10 mouse cellular contexts compared by ENCODE assay signal in the genomic region with DNA sequence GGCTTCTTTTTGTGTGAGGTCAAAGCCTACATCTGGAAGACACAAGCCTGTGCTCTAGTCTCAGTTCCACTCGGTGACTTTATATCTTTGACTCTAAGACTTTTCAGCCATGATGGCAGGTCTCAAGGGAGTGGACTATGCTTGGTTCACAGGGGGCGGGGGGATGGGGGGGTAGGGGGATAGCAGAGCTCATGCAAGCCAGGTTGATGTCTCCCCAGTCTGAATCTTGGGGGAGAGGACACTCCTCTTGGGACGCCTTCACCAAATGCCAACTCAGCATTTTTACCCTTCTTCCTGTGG. TPM values are rescaled to one million over a fixed set of nuclear protein-coding genes. Genes with fewer than 3 reads are reported as not detected.
A peak's percentile ranks its signal among the peaks of the same experiment; 100 is the strongest.
DNase-seq lines count a peak whose midpoint lies in the region; ATAC-seq and TF ChIP-seq lines count a peak whose summit lies in the region.
"Had no signal": no experiment of that assay in that cellular context is flagged by ENCODE, and none has a peak within 500 bp of the region (broad histone marks: within the 10 kb centered on the region; RNA-seq: fewer than 3 reads in every experiment).

No protein-coding gene starts in this region.

- H3K27ac ChIP-seq in heart, embryonic 15.5 days, result peak overlapping the region; percentile 91
- no peak overlapping the region for H3K27ac ChIP-seq in heart, embryonic 11.5 days (ENCODE audit: low read depth, low read length)
- peak overlapping the region; percentile 80; the same call in 1 of the 2 replicates for H3K27ac ChIP-seq in lung, embryonic 16.5 days (ENCODE audit: low read length)
- H3K27ac ChIP-seq in bone marrow, adult 2 months (ENCODE audit: control insufficient read depth, insufficient read depth, low read depth, low read length, poor library complexity), result peak overlapping the region; percentile 91
- H3K27ac ChIP-seq in liver, embryonic 16.5 days (ENCODE audit: low read length), result peak overlapping the region; percentile 39
- H3K27ac ChIP-seq: neural tube, embryonic 12.5 days had no signal

- no peak overlapping the region for H3K9ac ChIP-seq in heart, embryonic 15.5 days
- no peak overlapping the region for H3K9ac ChIP-seq in heart, embryonic 11.5 days (ENCODE audit: low read depth, low read length)
- H3K9ac ChIP-seq in lung, embryonic 16.5 days (ENCODE audit: low read length), result no peak overlapping the region
- no peak overlapping the region for H3K9ac ChIP-seq in liver, embryonic 16.5 days (ENCODE audit: low read depth, low read length)

- no peak for DNase-seq in lung, postnatal 36 days
- DNase-seq in adrenal gland, postnatal 10 days, result no peak
- DNase-seq in adrenal gland, postnatal 14 days, result no peak

- ATAC-seq in heart, embryonic 15.5 days (replicated peaks; ENCODE audit: insufficient number of reproducible peaks, insufficient read depth, low FRiP score, low read depth), result no peak
- no peak for ATAC-seq in heart, embryonic 11.5 days (replicated peaks; ENCODE audit: insufficient number of reproducible peaks, low FRiP score, low TSS enrichment)
- ATAC-seq in lung, embryonic 16.5 days (ENCODE audit: low read depth), result no peak
- ATAC-seq in liver, embryonic 16.5 days (ENCODE audit: low read depth), result no peak

- no peaks in the 10 kb centered on the region for H3K27me3 ChIP-seq in heart, embryonic 15.5 days
- H3K27me3 ChIP-seq in heart, embryonic 11.5 days (ENCODE audit: control insufficient read depth, insufficient read depth, low read length), result no peaks in the 10 kb centered on the region
- H3K27me3 ChIP-seq in lung, embryonic 16.5 days (ENCODE audit: control insufficient read depth, insufficient read depth, low read depth, low read length), result no peaks in the 10 kb centered on the region
- H3K27me3 ChIP-seq in liver, embryonic 16.5 days (ENCODE audit: control insufficient read depth, insufficient read depth, low read depth, low read length), result no peaks in the 10 kb centered on the region
- H3K27me3 ChIP-seq: neural tube, embryonic 12.5 days had no signal

- peaks cover 32% of the 10 kb centered on the region for H3K4me1 ChIP-seq in heart, embryonic 15.5 days (replicated peaks)
- peaks cover 21% of the 10 kb centered on the region for H3K4me1 ChIP-seq in heart, embryonic 11.5 days (ENCODE audit: control insufficient read depth, insufficient read depth, low read length)
- H3K4me1 ChIP-seq in lung, embryonic 16.5 days (replicated peaks; ENCODE audit: control insufficient read depth, insufficient read depth, low read length), result peaks cover 34% of the 10 kb centered on the region
- H3K4me1 ChIP-seq in bone marrow, adult 2 months (ENCODE audit: control insufficient read depth, insufficient read depth, low read length), result peaks cover 16% of the 10 kb centered on the region
- peaks cover 30% of the 10 kb centered on the region for H3K4me1 ChIP-seq in liver, embryonic 16.5 days (ENCODE audit: control insufficient read depth, low read depth, low read length)

- no peak overlapping the region for H3K4me3 ChIP-seq in heart, embryonic 15.5 days
- no peak overlapping the region for H3K4me3 ChIP-seq in heart, embryonic 11.5 days (ENCODE audit: low read depth, low read length)
- no peak overlapping the region for H3K4me3 ChIP-seq in lung, embryonic 16.5 days (ENCODE audit: low read length)
- no peak overlapping the region for H3K4me3 ChIP-seq in bone marrow, adult 2 months (replicated peaks; ENCODE audit: control insufficient read depth, low read depth, low read length)
- H3K4me3 ChIP-seq in liver, embryonic 16.5 days (ENCODE audit: low read depth, low read length), result no peak overlapping the region
- H3K4me3 ChIP-seq: neural tube, embryonic 12.5 days had no signal

- WGBS in heart, embryonic 15.5 days, result 73% methylated on average over 3 of the region's 3 CpGs
- WGBS in heart, embryonic 11.5 days (ENCODE audit: insufficient replicate concordance), result 71% methylated on average over 3 of the region's 3 CpGs
- 66% methylated on average over 3 of the region's 3 CpGs for WGBS in lung, embryonic 16.5 days
- WGBS in bone marrow, adult 2 months, result 32% methylated on average over 3 of the region's 3 CpGs
- WGBS in liver, embryonic 16.5 days (ENCODE audit: insufficient replicate concordance), result 43% methylated on average over 3 of the region's 3 CpGs

- H3K36me3 ChIP-seq in heart, embryonic 15.5 days, result no peaks in the 10 kb centered on the region; the same call in 1 of the 2 replicates
- H3K36me3 ChIP-seq in heart, embryonic 11.5 days (ENCODE audit: control insufficient read depth, insufficient read depth, low read length), result no peaks in the 10 kb centered on the region
- H3K36me3 ChIP-seq in lung, embryonic 16.5 days (ENCODE audit: control insufficient read depth, insufficient read depth, low read length), result no peaks in the 10 kb centered on the region
- no peaks in the 10 kb centered on the region for H3K36me3 ChIP-seq in liver, embryonic 16.5 days (ENCODE audit: control insufficient read depth, insufficient read depth)

- TF ChIP-seq POLR2A in bone marrow, adult 2 months (IDR thresholded peaks at IDR 0.05; ENCODE audit: borderline replicate concordance, control insufficient read depth, low read depth, low read length), result no peak

- no peak for TF ChIP-seq CTCF in bone marrow, adult 2 months (IDR thresholded peaks at IDR 0.05; ENCODE audit: control insufficient read depth, insufficient read depth, low read length)

- no peaks in the 10 kb centered on the region for H3K9me3 ChIP-seq in heart, embryonic 15.5 days (replicated peaks)
- H3K9me3 ChIP-seq in heart, embryonic 11.5 days (replicated peaks; ENCODE audit: control insufficient read depth, low read length), result no peaks in the 10 kb centered on the region
- H3K9me3 ChIP-seq in lung, embryonic 16.5 days (ENCODE audit: control insufficient read depth, low read length), result no peaks in the 10 kb centered on the region
- no peaks in the 10 kb centered on the region for H3K9me3 ChIP-seq in liver, embryonic 16.5 days (replicated peaks; ENCODE audit: control insufficient read depth, low read length)
- H3K9me3 ChIP-seq: neural tube, embryonic 12.5 days had no signal

- no peak overlapping the region for H3K4me2 ChIP-seq in heart, embryonic 15.5 days
- H3K4me2 ChIP-seq in heart, embryonic 11.5 days, result no peak overlapping the region
- H3K4me2 ChIP-seq in lung, embryonic 16.5 days (ENCODE audit: low read depth, low read length), result no peak overlapping the region
- 0 out of 2 replicates have a peak overlapping the region, but pooled peaks have one; percentile 42 for H3K4me2 ChIP-seq in liver, embryonic 16.5 days (ENCODE audit: low read depth, low read length)

RNA-seq across cellular contexts. Expression of a gene that starts 1.4 kb away (rescaled TPM):
- polyA plus RNA-seq in heart, embryonic 15.5 days (2015; fragmentation: Nextera tagmentation; extraction: Ambion mirVana), result 2.3 and 4.5 TPM in 2 replicates
- 2.2 and 4.0 TPM in 2 replicates for polyA plus RNA-seq in heart, embryonic 11.5 days (2014; fragmentation: Nextera tagmentation; extraction: Ambion mirVana)
- 4.5 and 4.9 TPM in 2 replicates for polyA plus RNA-seq in lung, embryonic 16.5 days (2015; fragmentation: Nextera tagmentation; extraction: Ambion mirVana)
- 2.9 and 7.0 TPM in 2 replicates for polyA plus RNA-seq in bone marrow, adult 2 months (2011; ENCODE audit: insufficient read depth, insufficient read length, low replicate concordance, missing spikeins)
- 1.5 and 1.8 TPM in 2 replicates for polyA plus RNA-seq in liver, embryonic 16.5 days (2015; fragmentation: Nextera tagmentation; extraction: Ambion mirVana)
- total RNA-seq in adrenal gland, postnatal 10 days (2021), result 1 to 10 TPM; 6.0 to 6.4 TPM
- total RNA-seq in adrenal gland, postnatal 14 days (2021), result 6.3 and 10.2 TPM in 2 replicates

RNA-seq across cellular contexts. Expression of a gene that starts 2.4 kb away (rescaled TPM):
- 0.24 TPM in 1 of 2 replicates, not detected in the other for polyA plus RNA-seq in heart, embryonic 15.5 days (2015; fragmentation: Nextera tagmentation; extraction: Ambion mirVana)
- not detected in 2 replicates for polyA plus RNA-seq in heart, embryonic 11.5 days (2014; fragmentation: Nextera tagmentation; extraction: Ambion mirVana)
- 3.6 and 5.1 TPM in 2 replicates for polyA plus RNA-seq in lung, embryonic 16.5 days (2015; fragmentation: Nextera tagmentation; extraction: Ambion mirVana)
- not detected in 2 replicates for polyA plus RNA-seq in bone marrow, adult 2 months (2011; ENCODE audit: insufficient read depth, insufficient read length, low replicate concordance, missing spikeins)
- polyA plus RNA-seq in liver, embryonic 16.5 days (2015; fragmentation: Nextera tagmentation; extraction: Ambion mirVana), result 0.11 TPM in 1 of 2 replicates, not detected in the other
- not detected for total RNA-seq in adrenal gland, postnatal 10 days (2021)
- total RNA-seq in adrenal gland, postnatal 14 days (2021), result not detected in 2 replicates
- total RNA-seq: hematopoietic stem cell, adult 5-6 weeks had no signal
- polyA plus RNA-seq: neural tube, embryonic 12.5 days had no signal

RNA-seq across cellular contexts. Expression of a gene that starts 9.6 kb away (rescaled TPM):
- 1.8 and 2.5 TPM in 2 replicates for polyA plus RNA-seq in heart, embryonic 15.5 days (2015; fragmentation: Nextera tagmentation; extraction: Ambion mirVana)
- 0.99 and 1.3 TPM in 2 replicates for polyA plus RNA-seq in heart, embryonic 11.5 days (2014; fragmentation: Nextera tagmentation; extraction: Ambion mirVana)
- polyA plus RNA-seq in lung, embryonic 16.5 days (2015; fragmentation: Nextera tagmentation; extraction: Ambion mirVana), result 3.0 and 3.2 TPM in 2 replicates
- 3.1 and 7.8 TPM in 2 replicates for polyA plus RNA-seq in bone marrow, adult 2 months (2011; ENCODE audit: insufficient read depth, insufficient read length, low replicate concordance, missing spikeins)
- 2.2 TPM in 2 replicates for polyA plus RNA-seq in liver, embryonic 16.5 days (2015; fragmentation: Nextera tagmentation; extraction: Ambion mirVana)
- total RNA-seq in adrenal gland, postnatal 10 days (2021), result 10 to 100 TPM in 1 of 2 experiments, 1 to 10 TPM in 1; 4.2 to 13.5 TPM
- total RNA-seq in adrenal gland, postnatal 14 days (2021), result 8.4 and 19.0 TPM in 2 replicates

RNA-seq across cellular contexts. Expression of a gene that starts 28.3 kb away (rescaled TPM):
- polyA plus RNA-seq in heart, embryonic 15.5 days (2015; fragmentation: Nextera tagmentation; extraction: Ambion mirVana), result 1.6 and 3.1 TPM in 2 replicates
- 2.2 and 2.4 TPM in 2 replicates for polyA plus RNA-seq in heart, embryonic 11.5 days (2014; fragmentation: Nextera tagmentation; extraction: Ambion mirVana)
- 5.3 and 5.7 TPM in 2 replicates for polyA plus RNA-seq in lung, embryonic 16.5 days (2015; fragmentation: Nextera tagmentation; extraction: Ambion mirVana)
- polyA plus RNA-seq in bone marrow, adult 2 months (2011; ENCODE audit: insufficient read depth, insufficient read length, low replicate concordance, missing spikeins), result 1.5 and 2.8 TPM in 2 replicates
- polyA plus RNA-seq in liver, embryonic 16.5 days (2015; fragmentation: Nextera tagmentation; extraction: Ambion mirVana), result 0.67 and 0.69 TPM in 2 replicates
- 1 to 10 TPM; 5.1 to 7.8 TPM for total RNA-seq in adrenal gland, postnatal 10 days (2021)
- total RNA-seq in adrenal gland, postnatal 14 days (2021), result 7.9 and 8.3 TPM in 2 replicates
- total RNA-seq: hematopoietic stem cell, adult 5-6 weeks had no signal

RNA-seq across cellular contexts. Expression of a gene that starts 31.9 kb away (rescaled TPM):
- polyA plus RNA-seq in heart, embryonic 15.5 days (2015; fragmentation: Nextera tagmentation; extraction: Ambion mirVana), result 538 and 545 TPM in 2 replicates
- polyA plus RNA-seq in heart, embryonic 11.5 days (2014; fragmentation: Nextera tagmentation; extraction: Ambion mirVana), result 764 and 894 TPM in 2 replicates
- polyA plus RNA-seq in lung, embryonic 16.5 days (2015; fragmentation: Nextera tagmentation; extraction: Ambion mirVana), result 858 and 904 TPM in 2 replicates
- 2,334 and 3,425 TPM in 2 replicates for polyA plus RNA-seq in bone marrow, adult 2 months (2011; ENCODE audit: insufficient read depth, insufficient read length, low replicate concordance, missing spikeins)
- 514 and 522 TPM in 2 replicates for polyA plus RNA-seq in liver, embryonic 16.5 days (2015; fragmentation: Nextera tagmentation; extraction: Ambion mirVana)
- 1,000 to 10,000 TPM; 1,173 to 1,206 TPM for total RNA-seq in adrenal gland, postnatal 10 days (2021)
- total RNA-seq in adrenal gland, postnatal 14 days (2021), result 935 and 1,177 TPM in 2 replicates
